Comparison of ENCODE assay signal across 8 mouse cellular contexts in genomic region chr17:57059486-57059977, GRCm38 (mm10). TPM values are rescaled to one million over a fixed set of nuclear protein-coding genes. Genes with fewer than 3 reads are reported as not detected.
A peak's percentile ranks its signal among the peaks of the same experiment; 100 is the strongest.
DNase-seq lines count a peak whose midpoint lies in the region; ATAC-seq and TF ChIP-seq lines count a peak whose summit lies in the region.

TSS of gene Slc25a23 (minus strand) at chr17:57059863.

- under 1% methylated on average over 44 of the region's 45 CpGs for WGBS in kidney, adult 2 months
- under 1% methylated on average over 39 of the region's 45 CpGs for WGBS in limb, embryonic 10.5 days
- under 1% methylated on average over 44 of the region's 45 CpGs for WGBS in midbrain, embryonic 14.5 days

- ATAC-seq in CD4-positive, CD25-positive, alpha-beta regulatory T cell, adult 4 months: no peak
- peak; percentile 77 for ATAC-seq in midbrain, embryonic 14.5 days (ENCODE audit: low FRiP score, low TSS enrichment)

- peak; percentile 78 for DNase-seq in CD4-positive, CD25-positive, alpha-beta regulatory T cell, adult 2 months (ENCODE audit: low read depth, low spot score)
- peak; percentile 88 for DNase-seq in embryo, embryonic 9.5 days (ENCODE audit: extremely low spot score)
- peak; percentile 98 for DNase-seq in heart, adult 11 months
- peak; percentile 75 for DNase-seq in kidney, adult 2 months
- DNase-seq in limb, embryonic 10.5 days (ENCODE audit: low spot score): peak; percentile 85
- peak; percentile 93 for DNase-seq in midbrain, embryonic 14.5 days
- peak; percentile 48 to 58 for DNase-seq in spleen, postnatal 36 days (ENCODE audit: low spot score in 2 of 2)

- H3K4me2 ChIP-seq in midbrain, embryonic 14.5 days (ENCODE audit: low read length): peak within 1 kb of the TSS; percentile 66

- no peaks in the 10 kb centered on the region for H3K9me3 ChIP-seq in limb, embryonic 10.5 days (replicated peaks)
- H3K9me3 ChIP-seq in midbrain, embryonic 14.5 days (ENCODE audit: control insufficient read depth, low read length): no peaks in the 10 kb centered on the region

- TF ChIP-seq POLR2A in kidney, adult 2 months (IDR thresholded peaks at IDR 0.05; ENCODE audit: low read depth, low read length): no peak

- H3K9ac ChIP-seq in midbrain, embryonic 14.5 days (replicated peaks; ENCODE audit: low read length): peak within 1 kb of the TSS; percentile 64

- peak within 1 kb of the TSS; percentile 93 for H3K27ac ChIP-seq in kidney, adult 2 months (ENCODE audit: insufficient read depth, low read depth, low read length)
- peak within 1 kb of the TSS; percentile 78 for H3K27ac ChIP-seq in limb, embryonic 10.5 days
- peak within 1 kb of the TSS; percentile 86 for H3K27ac ChIP-seq in midbrain, embryonic 14.5 days (replicated peaks; ENCODE audit: low read depth, low read length)

- H3K27me3 ChIP-seq in kidney, adult 2 months (replicated peaks; ENCODE audit: control insufficient read depth, insufficient read depth, low read length): no peaks in the 10 kb centered on the region
- H3K27me3 ChIP-seq in limb, embryonic 10.5 days (ENCODE audit: low read depth, poor library complexity, severe bottlenecking): peaks cover 63% of the 10 kb centered on the region
- peaks cover 27% of the 10 kb centered on the region for H3K27me3 ChIP-seq in midbrain, embryonic 14.5 days (ENCODE audit: control insufficient read depth, insufficient read depth, low read length)

- peaks cover 6% of the 10 kb centered on the region; the same call in 1 of the 2 replicates for H3K4me1 ChIP-seq in kidney, adult 2 months (ENCODE audit: control insufficient read depth, insufficient read depth, low read length)
- peaks cover 25% of the 10 kb centered on the region for H3K4me1 ChIP-seq in limb, embryonic 10.5 days
- H3K4me1 ChIP-seq in midbrain, embryonic 14.5 days (ENCODE audit: control insufficient read depth, insufficient read depth, low read length): peaks cover 10% of the 10 kb centered on the region

- H3K4me3 ChIP-seq in kidney, adult 2 months (ENCODE audit: insufficient read depth, low read depth, low read length): peak within 1 kb of the TSS; percentile 88
- peak within 1 kb of the TSS; percentile 78 for H3K4me3 ChIP-seq in limb, embryonic 10.5 days
- H3K4me3 ChIP-seq in midbrain, embryonic 14.5 days (replicated peaks; ENCODE audit: low read depth, low read length): peak within 1 kb of the TSS; percentile 70

- no peak for TF ChIP-seq CTCF in kidney, adult 2 months (conservative IDR thresholded peaks at IDR 0.05; ENCODE audit: insufficient read depth, insufficient read length, low read depth, low read length)

- H3K36me3 ChIP-seq in kidney, adult 2 months (ENCODE audit: control insufficient read depth, insufficient read depth, low read length): no peaks in the 10 kb centered on the region
- no peaks in the 10 kb centered on the region for H3K36me3 ChIP-seq in limb, embryonic 10.5 days
- peaks cover 21% of the 10 kb centered on the region for H3K36me3 ChIP-seq in midbrain, embryonic 14.5 days (ENCODE audit: control insufficient read depth, insufficient read depth, low read length)

RNA-seq across cellular contexts. Expression of gene Slc25a23, which starts in this region (rescaled TPM):
- 1 to 10 TPM; 2.3 to 3.4 TPM for polyA plus RNA-seq in CD4-positive, CD25-positive, alpha-beta regulatory T cell, adult 4 months (2017; shearing (Covaris generic))
- polyA plus RNA-seq in kidney, adult 2 months (2012; rRNA removed): 121 and 124 TPM in 2 replicates
- polyA plus RNA-seq in limb, embryonic 10.5 days (2016; fragmentation: Nextera tagmentation; extraction: Ambion mirVana): 2.5 and 3.9 TPM in 2 replicates
- 31.6 and 32.9 TPM in 2 replicates for polyA plus RNA-seq in midbrain, embryonic 14.5 days (2014; fragmentation: Nextera tagmentation; extraction: Ambion mirVana)
